Mouse (Mus musculus): ENCODE results near the gene Tas2r143. TPM values are rescaled to one million over a fixed set of nuclear protein-coding genes. Genes with fewer than 3 reads are reported as not detected.

Tas2r143 gene
- 4.8 and 7.0 TPM in 2 replicates for total RNA-seq (2023)

GRCm38 (mm10) chr6:42399938-42400337 is at the start of gene Tas2r143:
Tas2r143 (plus strand) TSS chr6:42400238.

GRCm38 (mm10) chr6:42372816-42373547 is 27.1 kb upstream of the Tas2r143 start, which contains the start of gene Epha1:
Epha1 (minus strand) TSS chr6:42373268.

GRCm38 (mm10) chr6:42405134-42405533 is 5.1 kb downstream of the Tas2r143 start, which contains the start of gene Tas2r135:
Tas2r135 (plus strand) TSS chr6:42405434.

GRCm38 (mm10) chr6:42434446-42434845 is 34.4 kb downstream of the Tas2r143 start, which contains the start of gene Tas2r126:
Tas2r126 (plus strand) TSS chr6:42434535.

Other genes with a start within 250 kb of the Tas2r143 start
- not detected in 2 replicates for gene Tas2r144, start 184.9 kb upstream of the Tas2r143 start, total RNA-seq (2023)
- 4.0 and 4.5 TPM in 2 replicates for gene Gstk1, start 154.3 kb upstream of the Tas2r143 start, total RNA-seq (2023)
- gene Tmem139, start 138.3 kb upstream of the Tas2r143 start, total RNA-seq (2023) = not detected in 2 replicates
- 65.5 and 97.9 TPM in 2 replicates for gene Casp2, start 135.3 kb upstream of the Tas2r143 start, total RNA-seq (2023)
- 0.11 and 0.32 TPM in 2 replicates for gene Clcn1, start 113.6 kb upstream of the Tas2r143 start, total RNA-seq (2023)
- gene Fam131b, start 75.6 kb upstream of the Tas2r143 start, total RNA-seq (2023) = not detected in 2 replicates
- 756 and 770 TPM in 2 replicates for gene Zyx, start 50.6 kb upstream of the Tas2r143 start, total RNA-seq (2023)
- gene Epha1, start 27.0 kb upstream of the Tas2r143 start, total RNA-seq (2023) = 0.44 and 0.45 TPM in 2 replicates
- gene Tas2r135, start 5.2 kb downstream of the Tas2r143 start, total RNA-seq (2023) = 4.3 and 9.0 TPM in 2 replicates
- 1.6 and 1.7 TPM in 2 replicates for gene Tas2r126, start 34.3 kb downstream of the Tas2r143 start, total RNA-seq (2023)
- not detected in 2 replicates for gene Olfr458, start 65.0 kb downstream of the Tas2r143 start, total RNA-seq (2023)
- not detected in 2 replicates for gene Olfr457, start 76.1 kb downstream of the Tas2r143 start, total RNA-seq (2023)
- not detected in 2 replicates for gene Olfr456, start 87.0 kb downstream of the Tas2r143 start, total RNA-seq (2023)
- gene Olfr455, start 147.3 kb downstream of the Tas2r143 start, total RNA-seq (2023) = not detected in 2 replicates
- not detected in 2 replicates for gene Tcaf3, start 197.5 kb downstream of the Tas2r143 start, total RNA-seq (2023)
- 0.22 TPM in 1 of 2 replicates, not detected in the other for gene Tcaf2, start 245.0 kb downstream of the Tas2r143 start, total RNA-seq (2023)